In the genomic region with DNA sequence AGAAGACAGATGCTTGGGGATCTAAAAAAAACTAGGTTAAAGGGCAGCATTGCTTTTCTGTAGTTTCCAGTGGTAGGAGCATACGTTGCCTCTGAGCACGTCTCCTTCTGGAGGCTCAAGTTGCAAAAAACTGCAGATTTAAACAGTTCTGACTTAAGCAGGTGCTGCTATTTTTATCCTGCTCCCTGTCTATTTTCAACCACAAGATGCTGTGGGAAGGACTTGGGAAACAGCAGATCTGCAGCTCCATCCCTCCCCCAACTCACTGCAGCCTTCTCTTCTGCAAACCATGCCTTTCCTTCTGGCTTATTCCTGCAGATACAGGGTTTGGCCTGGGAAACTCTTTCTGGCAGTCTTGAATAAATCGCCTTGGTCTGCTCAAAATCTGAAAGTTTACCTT, we compare ENCODE assay signal across 15 mouse cellular contexts.
A peak's percentile ranks its signal among the peaks of the same experiment; 100 is the strongest.
DNase-seq lines count a peak whose midpoint lies in the region; ATAC-seq lines count a peak whose summit lies in the region.
"Had no signal": no experiment of that assay in that cellular context is flagged by ENCODE, and none has a peak within 500 bp of the region (broad histone marks: within the 10 kb centered on the region; RNA-seq: fewer than 3 reads in every experiment).

No protein-coding gene starts in this region.

- no peak for DNase-seq in frontal cortex, postnatal 25 days (ENCODE audit: low spot score in 2 of 2)
- DNase-seq in right cerebral cortex, adult 18-20 months, result peak; percentile 26
- DNase-seq in right cerebral cortex, postnatal 4 days, result no peak
- DNase-seq in right cerebral cortex, postnatal 14 days, result peak; percentile 3
- DNase-seq in lung, adult 18-20 months, result no peak
- no peak for DNase-seq in embryo, embryonic 10 days (ENCODE audit: low spot score)
- DNase-seq: adrenal gland, postnatal 14 days; cerebellum, adult 9-10 months; gastrocnemius, postnatal 14 days; liver, embryonic 13.5 days; thymus, postnatal 36 days had no signal

- peak; percentile 96 for ATAC-seq in frontal cortex, adult (ENCODE audit: low TSS enrichment)
- ATAC-seq: forebrain, embryonic 13.5 days; intestine, embryonic 15.5 days; midbrain, embryonic 13.5 days had no signal

Comparison
In these comparisons a context has a peak if more than half of its experiments do, and no peak if none do; other contexts are left out.
1. DNase-seq: peak in right cerebral cortex, adult 18-20 months (single experiment) and right cerebral cortex, postnatal 14 days (single experiment); none in frontal cortex, postnatal 25 days (0 of 2), right cerebral cortex, postnatal 4 days (single experiment), lung, adult 18-20 months (0 of 2) and embryo, embryonic 10 days (single experiment).